Mouse (Mus musculus) liver, embryonic 11.5 days (tissue): ENCODE measurements around the gene Cmtm3. TPM values are rescaled to one million over a fixed set of nuclear protein-coding genes. Genes with fewer than 3 reads are reported as not detected.
A peak's percentile ranks its signal among the peaks of the same experiment; 100 is the strongest.

Source experiments
- ATAC-seq: fragments of 200-750 bp; cut with Nextera tagmentation; replicated peaks from 2 replicates; pipeline ENCODE4 v1.8.0; 2017; ENCODE audit warnings: moderate number of reproducible peaks, mild to moderate bottlenecking, moderate TSS enrichment, moderate library complexity; ENCODE audit not compliant: low FRiP score
- DNase-seq: peaks from one replicate; pipeline ENCODE4 v3.0.0-alpha.2; 2017; ENCODE audit warnings: low spot score
- H3K27ac ChIP-seq: fragments of 300-500 bp; sonication (generic); 2 replicates; pipeline ENCODE4 v1.5.1; 2014; ENCODE audit warnings: mild to moderate bottlenecking, low read depth, low read length, control low read depth
- H3K27me3 ChIP-seq: fragments of 300-500 bp; sonication (generic); replicated peaks from 2 replicates; pipeline ENCODE4 v1.6.1; 2014; ENCODE audit warnings: low read length, mixed read lengths; ENCODE audit not compliant: control insufficient read depth, insufficient read depth
- H3K36me3 ChIP-seq: fragments of 300-500 bp; sonication (generic); 2 replicates; pipeline ENCODE4 v1.6.1; 2014; ENCODE audit warnings: mild to moderate bottlenecking, low read length, moderate library complexity, mixed read lengths; ENCODE audit not compliant: control insufficient read depth, insufficient read depth
- H3K4me1 ChIP-seq: fragments of 300-500 bp; sonication (generic); replicated peaks from 2 replicates; pipeline ENCODE4 v1.6.1; 2014; ENCODE audit warnings: low read length, mixed read lengths; ENCODE audit not compliant: control insufficient read depth, insufficient read depth
- H3K4me2 ChIP-seq: fragments of 300-500 bp; sonication (generic); 2 replicates; pipeline ENCODE4 v1.6.1; 2014; ENCODE audit warnings: mild to moderate bottlenecking, control low read depth, moderate library complexity
- H3K4me3 ChIP-seq: fragments of 300-500 bp; sonication (generic); 2 replicates; pipeline ENCODE4 v1.5.1; 2014; ENCODE audit warnings: low read depth, low read length, control low read depth
- H3K9ac ChIP-seq: fragments of 300-500 bp; sonication (generic); 2 replicates; pipeline ENCODE4 v1.6.1; 2014; ENCODE audit warnings: low read depth, low read length, control low read depth
- H3K9me3 ChIP-seq: fragments of 300-500 bp; sonication (generic); 2 replicates; pipeline ENCODE4 v1.6.1; 2016; ENCODE audit warnings: low read length, inconsistent platforms, mixed read lengths; ENCODE audit not compliant: control insufficient read depth
- WGBS: fragments of 180-500 bp; shearing (Covaris S2); extraction: QIAGEN DNeasy Blood & Tissue Kit; methylation state at CpG from one replicate; pipeline ENCODE4 v1.1.7; 2014; 5-methylcytosine and 5-hydroxymethylcytosine counted together
- polyA plus RNA-seq: library from polyadenylated mRNA; unstranded; fragments of >200 nt; fragmentation: Nextera tagmentation; extraction: Ambion mirVana; gene quantifications from 2 replicates; pipeline ENCODE4 v1.2.1, GENCODE M21; 2014

Cmtm3 gene
- polyA plus RNA-seq, 1 experiment from 2014 or later: 62.4 TPM

DNA sequence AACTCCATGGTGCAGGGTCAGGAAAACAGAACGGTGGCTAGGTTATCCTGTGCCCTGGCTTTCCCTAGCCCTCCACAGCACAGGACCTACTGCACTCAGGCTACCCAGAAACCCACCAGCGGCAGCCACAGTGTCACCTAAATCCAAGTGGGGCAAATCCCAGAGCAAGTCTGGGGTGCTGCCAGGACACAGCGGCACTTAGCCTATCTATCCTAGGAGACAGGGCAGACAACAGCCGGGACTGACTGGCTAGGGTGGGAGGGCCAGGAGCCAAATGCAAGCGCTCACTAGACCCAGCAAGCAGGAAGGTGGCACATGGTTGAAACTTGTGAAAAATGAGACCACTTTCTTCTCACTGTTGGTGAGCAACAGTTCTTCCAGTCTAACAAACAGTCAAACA, 9.8 kb downstream of the Cmtm3 start:
- H3K4me1 ChIP-seq: no peaks in the 10 kb centered on the region
- 77% methylated on average over 5 of the region's 5 CpGs for WGBS
- no peak overlapping the region for H3K4me3 ChIP-seq
- no peak for DNase-seq
- no peaks in the 10 kb centered on the region for H3K27me3 ChIP-seq
- H3K9me3 ChIP-seq: no peaks in the 10 kb centered on the region
- no peaks in the 10 kb centered on the region; the same call in 1 of the 2 replicates for H3K36me3 ChIP-seq
- H3K4me2 ChIP-seq: no peak overlapping the region
- H3K9ac ChIP-seq: no peak overlapping the region
- H3K27ac ChIP-seq: no peak overlapping the region
- ATAC-seq: no peak

- Histone ChIP-seq H3K27me3 (no peaks in the 10 kb centered on the region), H3K36me3 (no peaks in the 10 kb centered on the region; the same call in 1 of the 2 replicates), H3K9me3 (no peaks in the 10 kb centered on the region), H3K4me2 (no peak overlapping the region), H3K27ac (no peak overlapping the region), H3K9ac (no peak overlapping the region), H3K4me1 (no peaks in the 10 kb centered on the region), H3K4me3 (no peak overlapping the region)
- no peak for ATAC-seq
- no peak for DNase-seq
- WGBS: 82% methylated on average over 13 of the region's 13 CpGs
Observed at GRCm38 (mm10) chr8:104350047-104350446, 10.8 kb downstream of the Cmtm3 start.

DNA sequence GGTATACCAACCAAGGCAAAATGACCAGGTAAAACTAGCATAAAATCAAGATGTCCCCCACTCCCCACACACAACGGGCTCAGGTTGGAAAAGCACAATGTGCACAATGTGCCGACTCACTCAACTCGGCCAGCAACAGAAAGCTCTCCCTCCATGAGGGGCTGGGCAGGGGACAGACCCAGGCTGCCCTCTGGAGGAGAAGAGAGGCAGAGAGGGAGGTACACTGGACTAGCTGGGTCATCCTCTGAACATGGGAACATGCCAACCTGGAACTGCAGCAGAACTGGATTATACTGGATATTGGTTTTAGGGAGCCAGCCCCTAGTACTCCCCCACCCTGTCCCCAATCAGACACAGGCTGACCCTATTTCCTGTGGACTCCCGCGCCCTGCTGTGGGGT, 14.0 kb downstream of the Cmtm3 start:
- H3K36me3 ChIP-seq: no peaks in the 10 kb centered on the region
- no peaks in the 10 kb centered on the region for H3K27me3 ChIP-seq
- H3K9me3 ChIP-seq: no peaks in the 10 kb centered on the region
- H3K4me1 ChIP-seq: no peaks in the 10 kb centered on the region
- H3K4me2 ChIP-seq: no peak overlapping the region
- no peak overlapping the region for H3K4me3 ChIP-seq
- ATAC-seq (0 out of 2 replicates have a peak, but pooled peaks have one; percentile 36), DNase-seq (no peak)
- H3K9ac ChIP-seq: no peak overlapping the region
- H3K27ac ChIP-seq: no peak overlapping the region
- WGBS: 49% methylated on average over 5 of the region's 5 CpGs

GRCm38 (mm10) chr8:104354504-104354903, 15.3 kb downstream of the Cmtm3 start:
- no peak overlapping the region for H3K4me3 ChIP-seq
- H3K36me3 ChIP-seq: no peaks in the 10 kb centered on the region
- peaks cover under 1% of the 10 kb centered on the region; the same call in 1 of the 2 replicates for H3K4me1 ChIP-seq
- H3K27me3 ChIP-seq: no peaks in the 10 kb centered on the region
- no peaks in the 10 kb centered on the region for H3K9me3 ChIP-seq
- H3K27ac ChIP-seq: no peak overlapping the region
- H3K9ac ChIP-seq: no peak overlapping the region
- DNase-seq: no peak
- no peak overlapping the region for H3K4me2 ChIP-seq
- no peak for ATAC-seq
- WGBS: 88% methylated on average over 10 of the region's 10 CpGs

DNA sequence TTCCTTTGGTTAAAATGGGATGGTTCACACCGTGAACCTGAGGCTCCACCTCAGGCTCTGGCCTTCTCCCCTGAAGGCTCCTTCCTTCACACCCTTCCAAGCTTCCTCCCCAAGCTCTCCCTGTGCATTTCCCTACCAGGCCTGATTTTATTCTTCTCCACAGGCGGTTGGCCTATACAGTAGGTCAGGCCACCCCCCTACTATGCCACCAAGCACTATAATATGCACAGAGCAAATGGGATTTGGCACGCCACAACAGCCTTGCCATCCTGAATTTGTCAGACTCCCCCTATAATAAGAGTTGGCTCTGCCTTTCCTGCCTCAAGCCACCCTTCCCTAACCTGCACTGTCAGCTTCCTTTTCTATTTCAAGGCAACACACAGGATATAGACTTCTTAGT, 19.4 kb downstream of the Cmtm3 start:
- Histone ChIP-seq H3K9me3 (no peaks in the 10 kb centered on the region), H3K4me3 (no peak overlapping the region), H3K27me3 (no peaks in the 10 kb centered on the region), H3K4me1 (peaks cover 4% of the 10 kb centered on the region; the same call in 1 of the 2 replicates), H3K4me2 (no peak overlapping the region), H3K9ac (no peak overlapping the region), H3K27ac (no peak overlapping the region), H3K36me3 (no peaks in the 10 kb centered on the region)
- 84% methylated on average over 3 of the region's 3 CpGs for WGBS
- ATAC-seq (no peak), DNase-seq (no peak)

- Histone ChIP-seq H3K4me1 (peaks cover 4% of the 10 kb centered on the region; the same call in 1 of the 2 replicates), H3K9me3 (no peaks in the 10 kb centered on the region), H3K27me3 (no peaks in the 10 kb centered on the region), H3K4me3 (no peak overlapping the region), H3K9ac (no peak overlapping the region), H3K27ac (peak overlapping the region; percentile 14; the same call in 1 of the 2 replicates), H3K36me3 (no peaks in the 10 kb centered on the region), H3K4me2 (no peak overlapping the region)
- DNase-seq (no peak), ATAC-seq (no peak)
- WGBS: 75% methylated on average over 15 of the region's 15 CpGs
Observed at GRCm38 (mm10) chr8:104359778-104360456, 20.7 kb downstream of the Cmtm3 start.

- H3K9me3 ChIP-seq: no peaks in the 10 kb centered on the region
- H3K4me1 ChIP-seq: no peaks in the 10 kb centered on the region
- no peak overlapping the region for H3K9ac ChIP-seq
- no peak overlapping the region for H3K27ac ChIP-seq
- no peak overlapping the region for H3K4me3 ChIP-seq
- no peaks in the 10 kb centered on the region for H3K36me3 ChIP-seq
- no peak; the same call in 1 of the 2 replicates for ATAC-seq
- H3K27me3 ChIP-seq: no peaks in the 10 kb centered on the region
- WGBS: 86% methylated on average over 9 of the region's 9 CpGs
- no peak for DNase-seq
- H3K4me2 ChIP-seq: no peak overlapping the region
Observed at GRCm38 (mm10) chr8:104365695-104366094, 26.5 kb downstream of the Cmtm3 start.

GRCm38 (mm10) chr8:104367398-104367797, 28.2 kb downstream of the Cmtm3 start:
- H3K27me3 ChIP-seq: no peaks in the 10 kb centered on the region
- H3K4me3 ChIP-seq: no peak overlapping the region
- WGBS: 73% methylated on average over 5 of the region's 5 CpGs
- no peaks in the 10 kb centered on the region for H3K4me1 ChIP-seq
- no peak overlapping the region for H3K27ac ChIP-seq
- no peaks in the 10 kb centered on the region for H3K36me3 ChIP-seq
- DNase-seq (no peak), ATAC-seq (no peak)
- no peak overlapping the region for H3K4me2 ChIP-seq
- no peaks in the 10 kb centered on the region for H3K9me3 ChIP-seq
- no peak overlapping the region for H3K9ac ChIP-seq

DNA sequence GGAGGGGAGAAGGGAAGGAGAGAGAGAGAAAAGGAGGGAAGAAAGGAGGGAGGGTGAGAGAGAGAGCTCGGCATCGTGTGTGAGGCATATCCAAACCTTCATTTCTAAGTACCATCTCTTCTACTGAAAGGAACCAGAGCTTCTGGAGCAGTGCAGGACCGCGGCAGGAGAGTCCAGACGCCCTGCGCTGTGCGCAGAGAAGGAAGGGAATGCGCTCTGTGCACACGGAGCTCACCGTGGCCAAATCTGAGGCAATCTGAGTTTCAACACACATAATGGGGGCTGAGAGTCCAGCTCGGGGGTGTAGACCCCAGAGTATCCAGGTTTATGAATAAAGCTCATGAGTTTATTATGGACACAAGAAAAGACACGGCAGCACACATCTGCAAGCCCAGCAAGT, 30.4 kb downstream of the Cmtm3 start:
- no peaks in the 10 kb centered on the region for H3K4me1 ChIP-seq
- no peak overlapping the region for H3K4me3 ChIP-seq
- DNase-seq: no peak
- WGBS: 83% methylated on average over 12 of the region's 12 CpGs
- ATAC-seq: no peak
- H3K9ac ChIP-seq: no peak overlapping the region
- no peak overlapping the region for H3K27ac ChIP-seq
- no peak overlapping the region for H3K4me2 ChIP-seq
- no peaks in the 10 kb centered on the region for H3K27me3 ChIP-seq
- H3K36me3 ChIP-seq: no peaks in the 10 kb centered on the region
- no peaks in the 10 kb centered on the region for H3K9me3 ChIP-seq
